Mouse (Mus musculus) macrophage (primary cell): ENCODE measurements around the gene Dgki. TPM values are rescaled to one million over a fixed set of nuclear protein-coding genes. Genes with fewer than 3 reads are reported as not detected.

ENCODE experiments used
- H3K27ac ChIP-seq: fragments of 350-480 bp; formaldehyde crosslinking; 2 replicates; pipeline ENCODE4 v1.9.0; 2021
- H3K36me3 ChIP-seq: fragments of 350-480 bp; formaldehyde crosslinking; 2 replicates; pipeline ENCODE4 v1.9.0; 2021; ENCODE audit errors: inconsistent target
- H3K4me3 ChIP-seq: fragments of 350-480 bp; formaldehyde crosslinking; 2 replicates; pipeline ENCODE4 v1.9.0; 2021; ENCODE audit errors: inconsistent target
- H3K79me2 ChIP-seq: fragments of 350-480 bp; formaldehyde crosslinking; 2 replicates; pipeline ENCODE4 v1.9.0; 2021; ENCODE audit errors: inconsistent target
- WGBS: methylation state at CpG from one replicate; pipeline ENCODE4 v1.1.7; 2026; ENCODE audit warnings: inconsistent platforms; ENCODE audit not compliant: missing documents; 5-methylcytosine and 5-hydroxymethylcytosine counted together
- polyA plus RNA-seq: library from polyadenylated mRNA; stranded (reverse); fragments of 250-400 nt; gene quantifications from 3 replicates; pipeline ENCODE4 v1.2.4, GENCODE M21; 2018; ENCODE audit warnings: inconsistent platforms

The Dgki gene
- polyA plus RNA-seq, 1 experiment from 2014 or later = 0.07 TPM

GRCm38 (mm10) chr6:37037115-37037908 is 262.7 kb downstream of the Dgki start:
- H3K27ac ChIP-seq = no peak overlapping the region
- H3K4me3 ChIP-seq = no peak overlapping the region
- H3K79me2 ChIP-seq = no peaks in the 10 kb centered on the region
- H3K36me3 ChIP-seq = no peaks in the 10 kb centered on the region
- WGBS = 76% methylated on average over 11 of the region's 11 CpGs

GRCm38 (mm10) chr6:37035681-37036080 is 264.3 kb downstream of the Dgki start:
- Histone ChIP-seq H3K36me3 (no peaks in the 10 kb centered on the region), H3K4me3 (no peak overlapping the region), H3K79me2 (no peaks in the 10 kb centered on the region), H3K27ac (no peak overlapping the region)
- WGBS = 92% methylated on average over 6 of the region's 6 CpGs

- 100% methylated on average over 1 of the region's 1 CpGs for WGBS
- no peaks in the 10 kb centered on the region for H3K36me3 ChIP-seq
- no peaks in the 10 kb centered on the region for H3K79me2 ChIP-seq
- no peak overlapping the region for H3K27ac ChIP-seq
- H3K4me3 ChIP-seq = no peak overlapping the region
These were observed 269.0 kb downstream of the Dgki start for GRCm38 (mm10) chr6:37030986-37031385.

GRCm38 (mm10) chr6:37030402-37030801 is 269.6 kb downstream of the Dgki start:
- H3K79me2 ChIP-seq = no peaks in the 10 kb centered on the region
- no peaks in the 10 kb centered on the region for H3K36me3 ChIP-seq
- 95% methylated on average over 2 of the region's 2 CpGs for WGBS

GRCm38 (mm10) chr6:37028841-37029240 is 271.1 kb downstream of the Dgki start:
- H3K27ac ChIP-seq = no peak overlapping the region
- H3K4me3 ChIP-seq = no peak overlapping the region
- no peaks in the 10 kb centered on the region for H3K79me2 ChIP-seq
- 96% methylated on average over 4 of the region's 6 CpGs for WGBS
- H3K36me3 ChIP-seq = no peaks in the 10 kb centered on the region

More at GRCm38 (mm10) chr6:37030402-37030801, 269.6 kb downstream of the Dgki start:
- no peak overlapping the region for H3K4me3 ChIP-seq
- H3K27ac ChIP-seq = no peak overlapping the region

GRCm38 (mm10) chr6:37028300-37028699 is 271.7 kb downstream of the Dgki start:
- H3K36me3 ChIP-seq = no peaks in the 10 kb centered on the region
- no peaks in the 10 kb centered on the region for H3K79me2 ChIP-seq
- no peak overlapping the region for H3K4me3 ChIP-seq
- H3K27ac ChIP-seq = no peak overlapping the region
- WGBS = 54% methylated on average over 2 of the region's 2 CpGs

GRCm38 (mm10) chr6:37026343-37027243 is 273.4 kb downstream of the Dgki start:
- Histone ChIP-seq H3K36me3 (no peaks in the 10 kb centered on the region), H3K4me3 (no peak overlapping the region), H3K79me2 (no peaks in the 10 kb centered on the region), H3K27ac (no peak overlapping the region)
- 94% methylated on average over 8 of the region's 8 CpGs for WGBS

GRCm38 (mm10) chr6:37016046-37016445 is 283.9 kb downstream of the Dgki start:
- Histone ChIP-seq H3K27ac (no peak overlapping the region), H3K4me3 (no peak overlapping the region), H3K36me3 (no peaks in the 10 kb centered on the region), H3K79me2 (no peaks in the 10 kb centered on the region)

GRCm38 (mm10) chr6:37011597-37011996 is 288.4 kb downstream of the Dgki start:
- H3K79me2 ChIP-seq = no peaks in the 10 kb centered on the region
- WGBS = 81% methylated on average over 2 of the region's 2 CpGs
- no peaks in the 10 kb centered on the region for H3K36me3 ChIP-seq
- no peak overlapping the region for H3K4me3 ChIP-seq
- no peak overlapping the region for H3K27ac ChIP-seq

GRCm38 (mm10) chr6:37007573-37007972 is 292.4 kb downstream of the Dgki start:
- Histone ChIP-seq H3K4me3 (no peak overlapping the region), H3K79me2 (no peaks in the 10 kb centered on the region), H3K36me3 (no peaks in the 10 kb centered on the region), H3K27ac (no peak overlapping the region)
- 90% methylated on average over 4 of the region's 4 CpGs for whole genome bisulfite sequencing

- Histone ChIP-seq H3K27ac (no peak overlapping the region), H3K79me2 (no peaks in the 10 kb centered on the region)
- 88% methylated on average over 1 of the region's 3 CpGs for WGBS
These were observed 295.1 kb downstream of the Dgki start for GRCm38 (mm10) chr6:37004914-37005313.

GRCm38 (mm10) chr6:37003235-37003634 is 296.7 kb downstream of the Dgki start:
- Histone ChIP-seq H3K27ac (no peak overlapping the region), H3K4me3 (no peak overlapping the region), H3K36me3 (no peaks in the 10 kb centered on the region), H3K79me2 (no peaks in the 10 kb centered on the region)
- WGBS = 49% methylated on average over 5 of the region's 5 CpGs

More at GRCm38 (mm10) chr6:37004914-37005313, 295.1 kb downstream of the Dgki start:
- Histone ChIP-seq H3K36me3 (no peaks in the 10 kb centered on the region), H3K4me3 (no peak overlapping the region)

GRCm38 (mm10) chr6:36998942-36999341 is 301.0 kb downstream of the Dgki start:
- Histone ChIP-seq H3K79me2 (no peaks in the 10 kb centered on the region), H3K27ac (no peak overlapping the region), H3K36me3 (no peaks in the 10 kb centered on the region), H3K4me3 (no peak overlapping the region)
- WGBS = 91% methylated on average over 10 of the region's 10 CpGs

- no peaks in the 10 kb centered on the region for H3K36me3 ChIP-seq
These were observed 305.7 kb downstream of the Dgki start for GRCm38 (mm10) chr6:36994329-36994728.

GRCm38 (mm10) chr6:36990186-36990585 is 309.8 kb downstream of the Dgki start:
- 92% methylated on average over 3 of the region's 3 CpGs for WGBS
- Histone ChIP-seq H3K36me3 (no peaks in the 10 kb centered on the region), H3K79me2 (no peaks in the 10 kb centered on the region), H3K27ac (no peak overlapping the region), H3K4me3 (no peak overlapping the region)

More at GRCm38 (mm10) chr6:36994329-36994728, 305.7 kb downstream of the Dgki start:
- 79% methylated on average over 5 of the region's 5 CpGs for WGBS
- Histone ChIP-seq H3K27ac (no peak overlapping the region), H3K4me3 (no peak overlapping the region), H3K79me2 (no peaks in the 10 kb centered on the region)
